Mouse (Mus musculus) right cerebral cortex, postnatal 4 days (tissue): ENCODE data around the gene Necab3.
A peak's percentile ranks its signal among the peaks of the same experiment; 100 is the strongest.

Experiments used
- DNase-seq: peaks from one replicate; pipeline ENCODE4 v3.0.0-alpha.2; 2022

Necab3 gene

DNA sequence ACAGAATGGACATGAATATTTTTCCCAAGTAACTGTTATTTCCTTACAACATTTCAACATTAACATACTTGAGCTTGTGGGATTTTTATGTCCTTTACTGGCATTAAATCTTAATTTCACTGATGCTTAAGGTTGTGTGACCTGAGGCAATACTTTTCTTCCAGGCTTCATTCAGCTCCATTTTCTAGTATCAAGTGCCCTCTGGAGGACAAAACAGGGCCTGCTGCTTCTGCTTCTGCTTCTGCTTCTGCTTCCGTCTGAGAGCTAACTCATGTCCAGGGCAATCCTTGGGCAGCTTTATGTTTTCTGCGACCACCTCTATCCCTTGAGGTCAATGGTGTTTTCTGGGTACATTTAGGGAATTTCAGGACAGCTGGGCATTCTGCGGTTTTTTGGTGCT, 19.0 kb downstream of the Necab3 start:
- peak; percentile 53 for DNase-seq

DNA sequence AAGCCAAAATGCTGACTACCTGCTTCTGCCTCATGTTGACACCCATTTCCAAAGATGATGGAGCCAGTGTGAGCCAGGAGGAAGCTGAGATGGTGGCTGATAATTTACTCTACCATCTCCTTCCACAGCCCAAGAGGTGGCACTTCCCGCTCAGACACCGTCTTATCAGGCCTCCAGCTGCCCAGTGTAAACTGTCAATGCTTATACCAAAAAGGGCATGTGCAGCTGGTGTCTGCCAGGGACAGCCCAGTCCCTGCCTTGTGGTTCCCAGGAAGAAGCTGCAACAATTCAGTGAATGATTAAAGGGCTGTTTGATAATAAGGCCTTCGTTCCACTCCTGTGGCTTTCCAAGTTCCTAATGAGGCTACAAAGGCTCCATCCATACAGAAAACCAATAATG, 20.0 kb downstream of the Necab3 start:
- no peak for DNase-seq

DNA sequence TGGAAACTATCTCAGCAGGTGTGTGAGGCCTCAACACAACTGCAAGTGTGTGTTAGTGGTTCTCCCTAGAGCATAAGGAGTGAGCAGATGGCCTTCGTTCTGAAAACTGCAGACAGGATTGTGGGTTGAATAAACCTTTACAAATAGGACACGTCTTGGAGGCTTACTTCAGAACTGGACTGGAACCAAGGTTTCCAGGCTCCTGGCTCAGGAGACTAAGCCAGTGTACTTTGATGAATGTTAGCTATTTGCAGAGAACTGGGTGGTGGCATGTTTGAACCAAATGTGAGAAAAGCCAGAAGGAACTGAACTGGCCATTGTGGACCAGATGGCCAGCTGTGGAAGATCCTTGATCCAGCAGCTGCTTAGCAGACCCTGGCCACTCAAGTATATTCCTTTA, 20.4 kb downstream of the Necab3 start:
- no peak for DNase-seq

DNA sequence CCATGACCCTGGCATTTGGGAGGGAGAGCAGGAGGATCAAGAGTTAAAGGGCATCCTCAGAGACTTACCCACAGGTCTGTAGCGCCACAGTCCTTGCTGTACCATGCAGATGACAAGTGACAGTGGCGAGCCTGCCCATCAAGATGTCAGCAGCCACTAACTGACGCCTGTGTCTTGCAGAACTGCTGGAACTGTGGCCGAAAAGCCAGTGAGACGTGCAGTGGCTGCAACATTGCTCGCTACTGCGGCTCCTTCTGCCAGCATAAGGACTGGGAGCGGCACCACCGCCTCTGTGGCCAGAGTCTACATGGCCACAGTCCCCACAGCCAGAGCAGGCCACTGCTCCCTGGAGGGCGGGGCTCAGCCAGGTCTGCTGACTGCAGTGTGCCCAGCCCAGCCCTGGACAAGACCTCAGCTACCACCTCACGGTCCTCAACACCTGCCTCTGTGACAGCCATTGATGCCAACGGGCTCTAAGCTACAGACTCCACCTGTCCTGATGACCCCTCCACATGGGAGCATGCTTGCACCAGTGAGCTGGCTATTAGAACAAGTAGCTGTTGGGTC, 23.9 kb downstream of the Necab3 start:
- no peak for DNase-seq

DNA sequence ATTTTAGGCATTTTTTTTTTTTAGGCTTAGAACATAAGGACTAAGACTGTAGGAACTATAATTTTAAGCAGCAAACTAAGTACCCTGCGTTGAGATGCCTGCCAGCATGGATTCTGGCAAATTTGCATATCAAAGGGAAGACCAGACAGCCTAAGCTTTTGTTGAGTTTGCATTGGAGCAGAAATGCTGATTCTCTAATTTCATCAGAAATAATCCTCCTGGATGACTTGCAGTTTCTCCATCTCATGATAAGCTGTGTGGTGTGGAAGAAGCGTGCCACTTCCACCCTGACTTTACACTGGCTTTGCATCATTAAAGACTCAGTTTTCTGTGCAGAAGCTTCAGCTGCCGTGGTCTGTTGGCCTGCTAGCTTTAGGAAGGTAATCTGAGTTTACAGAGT, 25.8 kb downstream of the Necab3 start:
- DNase-seq: no peak

DNA sequence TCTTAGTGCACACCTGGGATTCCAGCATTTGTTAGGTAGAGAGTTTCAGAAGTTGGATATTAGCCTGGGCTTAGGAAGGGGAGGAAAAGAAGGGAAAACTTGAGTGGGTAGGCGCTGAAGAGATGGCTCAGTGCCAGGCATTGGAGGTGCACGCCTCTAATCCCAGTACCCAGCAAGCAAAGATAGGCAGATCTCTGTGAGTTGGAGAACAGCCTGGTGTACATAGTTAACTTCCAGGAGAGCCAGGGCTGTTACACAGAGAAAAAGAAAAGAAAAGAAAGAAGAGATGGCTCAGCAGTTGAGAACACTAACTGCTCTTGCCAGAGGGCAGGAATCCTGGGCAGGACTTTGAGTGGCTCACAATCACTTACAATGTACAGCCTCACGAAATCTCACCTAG, 32.2 kb downstream of the Necab3 start:
- DNase-seq: no peak

DNA sequence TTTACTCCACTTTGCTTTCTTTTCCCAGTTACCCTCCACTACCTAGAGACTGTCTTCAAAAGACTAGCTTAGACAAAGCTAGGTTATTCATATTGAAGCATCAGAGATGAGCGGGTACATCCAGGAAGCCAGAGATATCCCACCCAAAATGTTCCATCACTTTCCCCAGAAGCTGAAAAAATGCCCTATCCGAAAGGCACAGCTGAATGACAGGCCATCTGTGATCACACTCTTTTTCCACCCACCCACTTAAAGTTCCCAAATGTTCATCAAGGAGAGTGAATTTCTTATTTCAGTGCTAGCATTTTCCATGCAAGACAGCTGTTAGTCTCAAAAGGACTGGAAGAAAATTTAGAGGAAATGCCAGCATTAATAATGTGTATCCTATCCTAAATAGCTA, 33.4 kb downstream of the Necab3 start:
- DNase-seq: no peak

DNA sequence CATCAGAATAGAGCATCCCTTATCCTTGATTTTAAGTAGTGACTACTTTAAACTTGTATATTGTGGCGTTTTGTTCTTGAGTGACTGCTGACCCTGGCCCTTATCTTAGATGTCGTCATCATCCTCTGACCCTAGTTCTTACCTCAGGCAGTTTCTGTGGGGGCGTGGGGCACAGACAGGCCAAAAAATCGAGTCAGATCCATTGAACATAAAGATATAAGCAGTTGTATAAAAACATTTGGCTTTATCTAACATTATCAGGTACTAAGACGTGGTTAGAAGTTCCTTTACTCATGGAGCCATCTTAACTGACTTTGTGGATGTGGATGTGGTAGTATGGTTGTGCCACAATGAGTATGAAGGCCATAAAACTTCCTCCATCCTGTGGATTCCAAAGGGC, 36.4 kb downstream of the Necab3 start:
- DNase-seq: no peak

DNA sequence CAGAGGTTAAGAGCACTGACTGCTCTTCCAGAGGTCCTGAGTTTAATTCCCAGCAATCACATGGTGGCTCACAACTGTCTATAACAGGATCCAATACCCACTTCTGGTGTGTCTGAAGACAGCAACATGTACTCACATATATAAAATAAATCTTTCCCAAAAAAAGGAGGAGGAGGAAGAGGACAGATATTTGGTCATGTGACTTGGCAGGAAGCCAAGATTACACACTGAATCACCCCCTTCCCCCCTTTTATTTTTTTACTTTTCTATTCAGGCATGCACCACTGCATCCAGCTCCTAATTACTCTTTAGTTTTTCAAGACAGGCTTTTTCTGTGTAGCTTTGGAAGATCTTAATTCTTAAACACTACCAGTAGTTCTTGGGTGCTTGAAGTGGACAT, 37.2 kb downstream of the Necab3 start:
- no peak for DNase-seq

DNA sequence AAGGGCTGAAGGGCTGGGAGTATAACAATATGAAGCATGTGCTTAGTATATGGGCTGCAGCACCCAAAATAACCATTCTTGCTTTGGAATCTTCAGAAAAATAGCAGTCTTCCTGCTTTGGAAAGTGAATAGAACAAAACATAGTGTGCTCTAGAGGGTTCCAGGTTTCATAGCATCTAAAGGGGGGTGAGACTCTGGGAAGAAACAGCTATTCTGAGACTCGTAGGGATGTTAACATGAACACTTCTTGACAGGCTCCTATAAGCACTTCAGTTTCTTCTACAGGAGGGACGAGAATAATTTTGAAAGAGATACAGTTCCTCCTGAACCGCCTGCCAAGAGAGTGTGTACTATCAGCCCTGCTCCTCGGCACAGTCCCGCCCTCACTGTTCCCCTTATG, 41.3 kb downstream of the Necab3 start:
- DNase-seq: no peak

DNA sequence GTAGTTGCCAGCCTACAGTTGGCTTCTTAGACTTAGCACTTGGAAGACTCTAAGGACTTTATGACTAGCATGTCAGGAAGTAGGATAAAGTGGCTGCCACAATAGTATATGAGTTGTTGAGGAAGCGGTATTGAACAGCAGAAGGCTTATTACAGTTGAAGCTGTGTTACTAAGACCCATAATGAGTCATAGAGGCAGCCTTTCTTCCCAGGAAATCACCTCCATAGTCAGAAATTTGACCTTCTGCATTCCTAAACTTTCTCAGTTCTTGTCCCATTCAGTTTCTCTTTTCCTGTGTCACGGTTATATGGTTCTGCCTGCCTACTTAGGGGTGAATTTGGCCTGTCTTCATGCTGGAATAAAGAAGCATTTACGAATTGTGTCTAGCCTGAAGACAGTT, 41.7 kb downstream of the Necab3 start:
- no peak for DNase-seq

DNA sequence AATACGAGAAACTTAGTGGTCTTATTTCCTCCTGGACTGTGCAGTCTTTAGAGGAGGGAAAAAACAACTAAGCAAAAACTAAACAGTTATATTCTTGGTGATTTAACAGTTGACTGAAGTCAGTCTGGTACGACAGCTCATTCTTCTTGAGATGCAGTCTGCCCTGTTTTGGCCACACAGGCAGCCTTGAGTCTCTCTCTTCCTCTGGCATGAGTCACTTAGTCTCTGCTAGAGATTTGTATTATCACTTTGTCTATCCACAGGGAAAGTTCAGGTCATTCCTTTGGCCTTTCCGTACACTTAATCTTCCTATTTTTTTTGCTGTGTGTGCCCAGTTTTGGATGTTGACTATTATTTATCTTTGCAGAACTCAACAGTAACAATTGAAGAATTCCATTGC, 48.5 kb downstream of the Necab3 start:
- no peak for DNase-seq

DNA sequence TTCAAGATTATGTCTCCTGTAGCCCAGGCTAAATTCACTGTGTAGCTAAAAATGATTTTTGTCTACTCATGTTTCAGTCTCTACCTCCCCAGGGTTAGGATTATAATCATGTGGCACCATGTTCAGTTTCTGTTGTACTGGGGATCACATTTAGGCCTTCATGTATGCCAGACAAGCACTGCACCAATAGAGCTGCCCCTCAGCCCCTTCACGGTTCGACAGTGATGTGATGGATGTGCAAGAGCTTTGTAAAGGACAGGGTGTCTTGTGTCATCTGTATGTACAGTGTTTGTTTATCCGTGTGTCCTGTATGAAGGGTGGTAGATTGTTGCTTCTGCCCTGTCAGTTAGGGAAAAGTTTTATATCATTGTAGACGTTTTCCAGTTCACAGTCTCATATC, 50.2 kb downstream of the Necab3 start:
- no peak for DNase-seq

DNA sequence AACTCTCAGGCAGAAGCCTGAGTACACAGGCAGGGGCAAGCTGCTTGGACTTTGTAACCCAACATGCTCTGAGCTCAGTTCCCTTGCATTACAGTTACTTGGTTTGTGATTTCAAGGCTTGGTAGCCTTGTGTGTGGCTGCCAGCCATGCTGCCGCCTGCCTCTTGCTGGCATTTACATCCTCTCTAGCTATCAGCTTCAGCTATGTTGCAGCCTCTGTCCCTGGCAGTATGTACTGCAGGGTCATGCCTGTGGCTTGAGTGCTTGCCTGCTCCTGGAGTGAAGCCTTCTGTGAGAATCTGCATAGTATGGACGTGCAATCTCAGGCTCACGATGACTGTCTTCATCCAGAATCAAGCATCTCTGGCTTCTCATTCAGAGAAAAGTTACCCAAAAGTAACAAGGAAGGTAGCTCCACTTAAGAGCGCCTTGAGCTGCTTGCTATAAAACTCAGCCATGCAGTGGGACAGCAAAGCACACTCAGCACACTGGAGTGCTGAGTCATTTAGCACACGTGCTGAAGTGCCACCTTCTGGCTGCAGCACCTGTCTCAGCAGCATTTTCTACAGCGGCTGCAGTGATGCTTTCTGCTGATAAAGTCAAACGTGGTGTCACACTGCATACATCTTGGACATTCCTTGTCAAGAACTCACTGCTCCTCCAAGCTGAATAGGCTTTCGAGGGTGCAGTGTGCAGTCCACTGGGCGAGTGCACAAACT, 51.0 kb downstream of the Necab3 start:
- no peak for DNase-seq

DNA sequence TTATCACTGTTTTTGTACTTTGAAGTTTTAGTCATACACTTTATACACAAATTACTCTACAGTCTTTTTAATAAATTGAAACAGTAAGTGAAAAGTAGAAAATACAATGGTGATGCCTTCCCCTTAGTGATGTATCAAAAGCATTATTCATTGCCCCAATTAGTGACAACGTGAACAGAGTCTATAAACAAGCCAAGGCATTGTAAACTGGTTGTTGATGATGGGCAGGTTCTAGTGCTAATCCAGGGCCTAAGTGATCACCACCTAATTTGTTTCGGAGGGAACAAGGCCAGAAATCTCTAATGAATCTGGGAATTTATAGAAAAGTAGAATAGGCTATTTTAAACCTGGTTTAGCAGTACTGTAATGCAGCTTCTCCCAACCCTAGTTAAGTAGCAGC, 51.6 kb downstream of the Necab3 start:
- DNase-seq: no peak

DNA sequence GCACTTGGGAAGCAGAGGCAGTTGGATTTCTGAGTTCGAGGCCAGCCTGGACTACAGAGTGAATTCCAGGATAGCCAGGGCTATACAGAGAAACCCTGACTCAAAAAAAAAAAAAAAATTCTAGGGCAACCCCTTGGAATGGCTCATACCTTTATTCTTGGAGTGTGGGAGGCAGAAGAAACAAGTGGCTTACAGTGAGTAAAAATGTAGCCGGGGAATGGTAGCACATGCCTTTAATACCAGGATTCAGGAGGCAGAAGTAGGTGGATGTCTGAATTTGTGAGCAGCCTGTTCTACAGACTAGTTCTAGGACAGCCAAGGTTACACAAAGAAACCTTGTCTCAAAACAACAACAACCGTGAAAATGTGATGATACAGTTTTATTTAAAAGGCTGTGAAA, 57.9 kb downstream of the Necab3 start:
- DNase-seq: no peak

DNA sequence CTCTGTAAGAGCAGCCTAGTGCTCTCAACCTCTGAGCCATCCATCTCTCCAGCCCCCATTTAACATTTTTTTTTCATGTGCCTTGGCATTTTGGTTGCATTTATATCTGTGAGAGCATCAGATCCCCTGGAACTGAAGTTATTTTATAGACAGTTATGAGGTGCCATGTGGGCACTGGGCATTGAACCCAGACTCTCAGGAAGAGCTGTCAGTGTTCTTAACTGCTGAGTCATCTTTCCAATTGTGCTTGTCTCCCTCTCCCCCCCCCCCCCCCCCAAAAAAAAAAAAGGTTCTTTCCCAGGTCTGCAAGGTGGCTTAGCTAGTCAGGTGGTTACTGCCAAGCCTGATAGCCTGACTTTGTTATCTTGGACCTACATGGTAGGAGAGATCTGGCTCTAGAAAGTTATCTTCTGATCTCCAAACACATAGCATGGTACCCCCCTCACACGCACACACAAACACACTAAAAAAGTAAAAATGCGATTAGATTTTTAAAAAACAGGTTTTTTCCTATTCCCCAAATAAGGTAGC, 58.9 kb downstream of the Necab3 start:
- no peak for DNase-seq

DNA sequence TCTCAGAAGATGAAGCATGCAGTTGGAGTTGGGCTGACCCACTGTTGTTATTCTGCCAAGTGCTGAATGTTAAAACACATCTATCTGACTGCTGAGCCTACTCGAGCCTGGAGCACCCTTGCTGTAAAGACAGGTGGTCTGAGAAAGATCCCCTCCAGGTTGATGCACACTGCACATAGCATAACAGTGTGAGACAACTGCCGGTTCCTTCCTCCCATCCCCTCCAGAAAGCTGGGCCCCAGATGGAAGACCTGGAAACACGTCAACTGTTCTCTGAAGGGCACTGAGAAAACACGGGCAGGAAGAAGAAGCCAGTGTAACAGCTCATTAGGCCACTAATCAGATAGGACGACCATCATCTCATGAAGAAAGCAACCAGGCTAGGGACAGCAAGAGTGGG, 60.1 kb downstream of the Necab3 start:
- DNase-seq: no peak

DNA sequence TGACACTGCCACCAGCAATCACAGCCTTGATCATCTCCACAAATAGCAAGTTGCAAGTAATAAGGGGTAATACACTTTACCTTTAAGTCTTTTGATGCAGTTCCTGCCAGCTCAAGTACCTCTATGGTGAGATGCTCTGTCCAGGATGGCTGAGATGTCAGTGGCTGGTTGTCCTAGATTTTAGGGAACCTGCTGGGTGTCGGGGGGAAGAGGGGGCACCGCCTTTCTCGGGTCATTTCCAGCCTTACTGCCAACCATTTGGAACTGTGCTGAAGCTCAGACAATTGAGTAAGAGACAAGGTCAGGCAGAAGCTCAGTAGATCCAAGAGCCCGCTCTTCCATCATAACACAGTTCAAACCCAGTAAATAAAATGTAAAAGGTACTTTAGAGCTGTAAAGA, 63.7 kb downstream of the Necab3 start:
- no peak for DNase-seq
